Mouse (Mus musculus) adrenal gland, adult 2 months (tissue): ENCODE measurements around the gene Gm3636. TPM values are rescaled to one million over a fixed set of nuclear protein-coding genes. Genes with fewer than 3 reads are reported as not detected.
"Not testable (repeated sequence)": the region's sequence is repeated elsewhere in the genome, so short reads cannot be mapped to it uniquely, and the experiment has no call there.

ENCODE experiments used
- DNase-seq: peaks from one replicate; pipeline ENCODE4 v3.0.0; 2021
- long read RNA-seq: library from polyadenylated mRNA; stranded (forward); transcript quantifications from one replicate; pipeline ENCODE4 v2.0.0, GENCODE M21; 2021
- polyA plus RNA-seq: library from polyadenylated mRNA; depleted of rRNA; stranded (reverse); fragments of >200 nt; gene quantifications from 2 replicates; pipeline ENCODE4 v1.2.3, GENCODE M21; 2012; rRNA removed
- total RNA-seq, 2 experiments: library from RNA; stranded (reverse); gene quantifications; 2 replicates each; pipeline ENCODE4 v1.2.3; 2021

Gene Gm3636
- under 1 TPM in 1 of 2 experiments, not detected in 1; 0.52 TPM for total RNA-seq
- polyA plus RNA-seq: not detected in 2 replicates
- long read RNA-seq: 0 reads

- not testable (repeated sequence) for DNase-seq
These were observed at the start of gene Gm3636 for GRCm38 (mm10) chr14:6742232-6742631. TSS of gene Gm3636 (minus strand) at chr14:6742332.

- DNase-seq: not testable (repeated sequence)
These were observed 32.2 kb upstream of the Gm3636 start, which contains the start of gene Gm8362 for GRCm38 (mm10) chr14:6774311-6774710. TSS of gene Gm8362 (minus strand) at chr14:6774411.

GRCm38 (mm10) chr14:6757231-6757536 lies 15.1 kb upstream of the Gm3636 start:
- not testable (repeated sequence) for DNase-seq

- peak; percentile 8 for DNase-seq
These were observed 14.5 kb upstream of the Gm3636 start for GRCm38 (mm10) chr14:6756384-6757230.

- DNase-seq: not testable (repeated sequence)
These were observed 22.0 kb downstream of the Gm3636 start, which contains the start of gene Gm8050 for GRCm38 (mm10) chr14:6720151-6720550. TSS of gene Gm8050 (minus strand) at chr14:6720251.

Other genes with a start within 250 kb of the Gm3636 start
- not detected for gene Gm8356, start 205.0 kb downstream of the Gm3636 start, total RNA-seq
- not detected in 2 replicates for gene Gm8356, start 205.0 kb downstream of the Gm3636 start, polyA plus RNA-seq
- not detected for gene Gm3629, start 151.7 kb downstream of the Gm3636 start, total RNA-seq
- gene Gm3629, start 151.7 kb downstream of the Gm3636 start, polyA plus RNA-seq: not detected in 2 replicates
- not detected for gene Gm3460, start 119.9 kb downstream of the Gm3636 start, total RNA-seq
- gene Gm3460, start 119.9 kb downstream of the Gm3636 start, polyA plus RNA-seq: not detected in 2 replicates
- gene Gm10251, start 58.2 kb downstream of the Gm3636 start, total RNA-seq: not detected
- not detected in 2 replicates for gene Gm10251, start 58.2 kb downstream of the Gm3636 start, polyA plus RNA-seq
- not detected for gene Gm8050, start 22.1 kb downstream of the Gm3636 start, total RNA-seq
- gene Gm8050, start 22.1 kb downstream of the Gm3636 start, polyA plus RNA-seq: not detected in 2 replicates
- not detected for gene Gm8362, start 32.1 kb upstream of the Gm3636 start, total RNA-seq
- not detected in 2 replicates for gene Gm8362, start 32.1 kb upstream of the Gm3636 start, polyA plus RNA-seq
- gene Gm3642, start 98.0 kb upstream of the Gm3636 start, total RNA-seq: not detected
- gene Gm3642, start 98.0 kb upstream of the Gm3636 start, polyA plus RNA-seq: not detected in 2 replicates
- gene Gm3667, start 147.6 kb upstream of the Gm3636 start, total RNA-seq: not detected
- gene Gm3667, start 147.6 kb upstream of the Gm3636 start, polyA plus RNA-seq: not detected in 2 replicates
- not detected for gene Gm6356, start 231.5 kb upstream of the Gm3636 start, total RNA-seq
- gene Gm6356, start 231.5 kb upstream of the Gm3636 start, polyA plus RNA-seq: not detected in 2 replicates